Mouse (Mus musculus) C2C12 (cell line): ENCODE results near the gene Dclre1a.

Experiments used
- CEBPB ChIP-seq: IDR thresholded peaks from one replicate; pipeline ENCODE4 v1.6.1; 2011; ENCODE audit warnings: low read depth, mild to moderate bottlenecking, control low read depth, moderate library complexity
- CTCF ChIP-seq: IDR thresholded peaks from one replicate; pipeline ENCODE4 v1.5.1; 2011; ENCODE audit not compliant: control insufficient read depth, insufficient read depth, insufficient read length
- MAX ChIP-seq: IDR thresholded peaks from one replicate; pipeline ENCODE4 v1.6.1; 2011; ENCODE audit warnings: mild to moderate bottlenecking, control low read depth
- MYOD1 ChIP-seq: IDR thresholded peaks from one replicate; pipeline ENCODE4 v1.6.1; 2011; ENCODE audit warnings: low read depth; ENCODE audit not compliant: control insufficient read depth, insufficient read length
- MYOG ChIP-seq: IDR thresholded peaks from one replicate; pipeline ENCODE4 v1.6.1; 2011; ENCODE audit not compliant: control insufficient read depth, insufficient read length; ENCODE audit errors: extremely low read depth

GRCm38 (mm10) chr19:56553177-56553576 lies 5.2 kb upstream of the Dclre1a start:
- TF ChIP-seq MAX, result no peak
- TF ChIP-seq CTCF, result no peak
- no peak for TF ChIP-seq MYOD1
- TF ChIP-seq CEBPB, result no peak
- TF ChIP-seq MYOG, result no peak
